Mouse (Mus musculus) embryo, embryonic 10 days (tissue): ENCODE results near the gene Arhgef10l.
A peak's percentile ranks its signal among the peaks of the same experiment; 100 is the strongest.
"Not testable (repeated sequence)": the region's sequence is repeated elsewhere in the genome, so short reads cannot be mapped to it uniquely, and the experiment has no call there.

Experiments
- DNase-seq: peaks from one replicate; pipeline ENCODE4 v3.0.0-alpha.2; 2015; ENCODE audit warnings: low spot score

Arhgef10l gene

GRCm38 (mm10) chr4:140605790-140606189, 60.0 kb downstream of the Arhgef10l start:
- DNase-seq = no peak

DNA sequence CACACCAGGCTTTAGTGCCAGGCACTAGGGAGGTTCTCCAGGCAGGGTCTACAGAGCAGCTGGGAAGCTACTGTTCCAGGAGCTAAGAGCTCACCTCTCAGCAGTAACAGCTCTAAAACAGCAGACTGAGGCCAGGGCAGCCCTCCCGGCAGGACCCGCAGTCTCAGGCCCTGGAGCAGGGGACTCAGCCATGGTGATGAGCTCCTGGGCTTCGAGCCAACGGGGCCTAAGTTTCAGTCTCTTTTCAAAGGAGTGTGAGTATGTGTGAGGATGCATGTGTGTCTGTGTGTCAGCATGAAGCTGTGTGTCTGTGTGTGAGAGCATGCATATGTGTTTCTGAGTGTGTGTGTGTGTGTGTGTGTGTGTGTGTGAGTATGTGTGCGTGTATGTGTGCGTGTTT, 60.6 kb downstream of the Arhgef10l start:
- DNase-seq = no peak

DNA sequence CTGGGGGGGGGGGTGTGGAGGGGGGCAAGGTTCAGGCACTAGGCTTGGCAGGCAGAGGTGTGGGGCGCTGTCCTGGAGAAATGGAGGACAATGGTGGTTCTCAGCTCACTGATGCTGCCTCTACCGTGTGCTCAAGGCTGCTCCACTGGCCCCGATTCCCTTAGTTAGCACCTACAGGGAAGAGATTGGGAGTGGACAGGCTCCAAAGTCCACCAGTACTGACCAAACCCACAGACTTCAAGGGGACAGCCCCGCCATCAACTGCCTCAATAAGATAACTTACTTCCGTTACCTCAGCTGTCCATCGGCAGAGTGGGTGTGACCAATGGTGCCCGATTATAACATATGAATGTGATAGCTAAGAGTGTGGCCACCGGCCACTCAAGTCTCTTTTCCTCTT, 61.3 kb downstream of the Arhgef10l start:
- DNase-seq = no peak

- DNase-seq = no peak
These were observed 63.8 kb downstream of the Arhgef10l start for GRCm38 (mm10) chr4:140602022-140602421.

- DNase-seq = no peak
These were observed 64.7 kb downstream of the Arhgef10l start for GRCm38 (mm10) chr4:140601153-140601552.

DNA sequence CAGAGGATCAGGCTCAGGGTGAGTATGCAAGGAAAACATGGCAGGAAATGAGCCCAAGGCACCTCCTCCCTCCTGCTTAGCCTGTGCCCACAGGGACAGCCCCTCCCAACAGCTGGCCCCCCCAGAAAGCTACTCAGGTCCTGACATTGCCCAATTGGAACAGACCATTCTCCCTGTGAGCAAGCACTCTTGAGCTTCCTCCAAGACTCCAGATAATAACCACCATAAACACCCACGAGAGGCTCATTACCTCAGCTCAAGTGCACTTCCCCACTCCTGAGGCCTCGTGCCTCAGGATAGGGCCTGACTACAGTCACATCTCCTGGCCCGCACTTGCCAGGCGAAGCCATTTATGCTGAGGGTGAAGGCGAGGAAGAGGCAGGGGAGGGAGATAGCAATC, 67.0 kb downstream of the Arhgef10l start:
- no peak for DNase-seq

- DNase-seq = no peak
These were observed 67.9 kb downstream of the Arhgef10l start for GRCm38 (mm10) chr4:140597928-140598327.

- no peak for DNase-seq
These were observed 68.4 kb downstream of the Arhgef10l start for GRCm38 (mm10) chr4:140597378-140597777.

DNA sequence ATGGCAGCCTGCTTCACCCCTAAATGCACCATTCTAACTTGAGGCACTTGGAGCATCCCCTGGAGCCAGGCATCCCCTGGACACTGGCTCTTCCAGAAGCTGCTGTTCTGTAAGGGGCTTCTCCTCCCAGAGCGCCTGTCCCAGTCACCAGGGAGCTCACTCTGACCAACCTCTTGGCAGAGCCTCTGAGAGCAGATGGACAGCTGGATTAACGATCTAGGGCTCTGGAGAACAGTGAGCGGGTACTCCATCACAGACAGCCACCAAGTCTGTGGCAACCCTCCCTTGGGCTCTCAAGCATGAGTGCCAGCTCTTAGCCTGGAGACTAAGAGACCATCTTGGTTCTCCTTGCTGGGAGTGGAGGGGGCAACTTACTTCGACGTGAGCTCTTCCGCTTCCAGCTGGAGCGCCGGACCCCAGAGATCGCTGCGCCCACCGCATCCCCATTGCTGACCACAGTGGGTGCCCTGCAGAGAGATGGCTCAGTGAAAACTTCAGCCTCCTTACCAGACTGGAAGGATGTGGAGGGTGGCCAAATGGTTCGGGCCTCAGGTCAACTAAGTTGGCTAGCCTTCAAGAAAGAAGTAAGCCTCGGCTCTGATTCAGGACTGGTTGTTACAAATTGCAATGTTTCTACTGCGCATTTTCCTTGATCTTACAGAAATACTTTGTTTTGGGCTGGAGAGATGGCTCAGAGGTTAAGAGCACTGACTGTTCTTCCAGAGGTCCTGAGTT, 71.9 kb downstream of the Arhgef10l start:
- no peak for DNase-seq

- DNase-seq = peak; percentile 27
These were observed 72.6 kb downstream of the Arhgef10l start for GRCm38 (mm10) chr4:140592990-140593770.

DNA sequence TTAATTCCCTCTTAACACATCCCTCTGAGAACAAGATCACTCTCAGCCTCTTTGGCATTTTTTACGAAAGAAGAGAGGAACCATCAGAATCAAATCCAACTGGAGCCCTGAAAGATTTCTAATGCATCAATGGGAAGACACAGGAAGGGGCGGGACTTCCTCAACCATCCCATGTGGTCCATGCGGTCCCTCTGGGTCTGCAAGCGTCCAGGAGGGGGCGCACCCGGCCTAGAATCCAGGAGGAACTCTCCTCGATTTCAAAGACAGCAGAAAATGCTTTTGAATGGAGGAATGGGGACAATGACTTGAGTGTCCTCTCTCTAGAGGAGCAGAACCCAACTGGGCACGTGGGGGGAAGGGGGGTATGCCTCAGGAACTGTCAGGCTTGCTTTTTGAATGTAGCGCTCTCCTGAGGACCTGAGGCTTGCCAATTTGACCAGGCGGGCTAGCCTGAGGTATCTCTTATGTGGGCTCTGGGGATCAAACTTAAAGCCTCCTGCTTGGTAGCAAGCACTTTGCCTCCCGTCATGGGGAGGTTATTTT, 73.5 kb downstream of the Arhgef10l start:
- peak; percentile 92 for DNase-seq

GRCm38 (mm10) chr4:140586478-140586877, 79.3 kb downstream of the Arhgef10l start:
- DNase-seq = no peak

DNA sequence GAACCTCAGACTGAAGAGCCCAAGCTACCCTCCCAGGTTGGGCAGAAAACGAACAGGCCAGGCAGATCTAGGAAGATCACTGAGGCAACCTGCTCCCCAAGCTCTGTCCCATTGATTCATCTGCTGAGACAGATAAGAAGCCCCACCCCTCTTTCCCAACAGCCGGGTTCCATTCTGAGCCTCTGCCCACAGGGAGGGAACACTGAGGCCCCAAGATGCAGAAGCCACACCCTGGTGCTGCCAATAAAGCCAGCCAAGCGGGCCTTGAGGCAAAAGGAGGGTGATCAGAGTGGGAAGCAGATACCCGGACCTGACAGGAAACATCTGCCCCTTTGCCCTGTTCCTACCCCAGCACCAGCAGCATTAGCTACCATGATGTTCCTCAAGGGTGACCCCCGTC, 81.6 kb downstream of the Arhgef10l start:
- no peak for DNase-seq

- DNase-seq = no peak
These were observed 83.3 kb downstream of the Arhgef10l start for GRCm38 (mm10) chr4:140582390-140583088.

DNA sequence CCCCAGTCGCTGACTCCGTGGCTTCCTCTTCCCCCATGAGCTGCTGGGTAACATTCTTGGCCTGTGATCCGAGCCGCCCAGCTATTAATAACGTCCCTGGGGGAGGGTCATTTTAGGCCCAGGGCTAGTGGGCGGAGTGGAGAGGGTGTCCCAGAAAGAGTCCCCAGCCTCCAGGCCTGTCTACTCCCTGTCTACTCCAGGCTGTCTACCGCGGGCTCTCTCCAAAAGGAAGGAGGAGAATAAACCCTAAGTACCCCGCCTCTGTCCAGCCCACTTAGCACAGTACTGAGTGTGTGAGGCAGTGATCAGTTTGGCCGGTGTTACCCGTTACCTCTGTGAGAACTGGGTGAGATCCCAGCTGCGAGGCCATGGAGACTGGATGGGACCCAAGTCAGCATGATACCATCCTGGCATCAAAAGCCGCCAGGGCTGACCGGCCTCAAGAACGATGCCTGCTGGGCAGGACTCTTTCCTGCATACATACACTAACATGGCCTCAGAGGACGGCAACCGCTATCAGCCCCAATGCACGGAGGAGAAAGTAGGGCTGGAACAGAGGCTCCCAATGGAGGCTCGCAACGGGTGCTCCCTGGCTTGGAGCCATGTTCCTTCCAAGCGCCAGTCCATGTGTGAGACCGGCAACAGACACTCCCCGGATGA, 84.0 kb downstream of the Arhgef10l start:
- no peak for DNase-seq

DNA sequence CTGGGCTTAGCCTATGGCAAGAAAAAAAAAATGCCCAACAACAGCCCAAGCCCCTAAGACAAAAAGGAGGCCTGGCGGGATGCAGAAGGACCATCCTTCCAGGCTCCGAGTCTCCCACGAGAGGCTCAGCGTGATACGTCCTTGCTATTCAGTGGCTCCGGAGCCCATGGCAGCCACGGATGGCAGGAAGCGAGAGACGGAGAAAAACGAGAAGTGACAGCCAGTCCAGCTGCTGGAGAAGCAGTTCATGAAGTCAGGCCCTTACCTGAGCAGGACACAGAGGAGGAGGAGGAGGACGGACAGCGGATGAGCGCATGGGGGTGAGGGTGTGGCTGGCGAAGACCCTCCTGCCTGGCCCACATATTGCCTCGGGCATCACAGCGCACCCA, 84.5 kb downstream of the Arhgef10l start:
- no peak for DNase-seq

DNA sequence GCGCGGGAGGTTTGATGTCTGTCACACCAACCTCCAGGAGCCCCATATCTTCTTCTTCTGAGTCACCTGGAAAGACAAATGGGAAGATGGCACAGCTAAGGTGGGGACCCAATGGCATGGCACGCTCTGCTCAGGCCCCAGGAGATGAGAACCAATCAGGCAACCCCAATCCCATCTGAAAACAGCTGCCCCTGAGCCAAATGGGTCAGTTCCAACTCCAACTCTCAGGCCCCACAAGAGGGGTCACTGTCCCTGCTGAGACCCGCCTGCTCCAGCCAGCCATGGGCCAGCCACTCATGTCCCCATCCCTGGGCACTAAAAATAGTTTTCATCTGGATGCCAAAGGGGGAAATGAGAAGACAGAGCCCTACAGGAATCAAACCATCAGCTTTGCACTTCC, 84.9 kb downstream of the Arhgef10l start:
- no peak for DNase-seq

- no peak for DNase-seq
These were observed 86.2 kb downstream of the Arhgef10l start for GRCm38 (mm10) chr4:140579576-140579975.

GRCm38 (mm10) chr4:140579149-140579548, 86.7 kb downstream of the Arhgef10l start:
- no peak for DNase-seq

DNA sequence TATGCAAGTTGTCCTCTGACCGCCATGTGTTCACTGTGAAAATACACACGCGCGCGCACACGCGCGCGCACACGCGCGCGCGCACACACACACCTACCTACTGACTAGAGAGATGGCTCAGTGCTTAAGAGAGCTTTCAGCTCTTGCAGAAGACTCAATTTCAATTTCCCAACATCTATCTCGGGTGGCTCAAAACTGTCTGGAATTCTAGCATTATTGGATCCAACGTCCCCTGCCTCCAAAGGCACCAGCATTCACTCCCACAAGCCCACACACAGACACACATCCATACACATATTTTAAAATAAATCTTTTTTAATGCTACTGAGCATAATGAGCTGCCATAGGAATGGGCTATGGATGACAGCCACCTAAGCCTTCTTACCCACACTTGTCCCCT, 89.2 kb downstream of the Arhgef10l start:
- no peak for DNase-seq

GRCm38 (mm10) chr4:140574863-140575262, 90.9 kb downstream of the Arhgef10l start:
- DNase-seq = not testable (repeated sequence)

DNA sequence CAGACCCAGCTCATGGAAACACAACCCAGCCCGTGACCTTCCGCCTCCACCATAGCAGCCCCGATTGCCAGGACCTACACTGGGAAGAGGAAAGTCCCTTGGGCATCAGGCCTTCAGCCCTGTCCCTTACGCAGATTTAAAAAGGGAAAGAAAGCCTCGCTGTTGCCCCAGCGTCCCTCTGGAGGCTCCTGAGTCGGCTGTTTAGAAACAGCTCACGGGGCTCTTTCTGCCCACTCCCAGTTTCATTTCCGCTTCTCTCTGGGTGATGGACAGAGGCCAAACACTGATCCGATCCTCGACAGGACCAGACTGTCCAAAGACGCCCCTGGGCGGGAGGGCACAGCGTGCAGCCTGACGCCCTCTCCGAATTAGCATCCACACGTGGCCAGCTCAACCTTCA, 93.4 kb downstream of the Arhgef10l start:
- DNase-seq = no peak
